Mouse (Mus musculus) c-Kit-positive CD71-negative TER-119-negative erythroid progenitor cells, embryonic 14.5 days (primary cell): ENCODE measurements around the gene Atp5j.

Experiments used
- DNase-seq: peaks from one replicate; pipeline ENCODE4 v3.0.0-alpha.2; 2013; ENCODE audit warnings: low read depth

Atp5j gene

DNA sequence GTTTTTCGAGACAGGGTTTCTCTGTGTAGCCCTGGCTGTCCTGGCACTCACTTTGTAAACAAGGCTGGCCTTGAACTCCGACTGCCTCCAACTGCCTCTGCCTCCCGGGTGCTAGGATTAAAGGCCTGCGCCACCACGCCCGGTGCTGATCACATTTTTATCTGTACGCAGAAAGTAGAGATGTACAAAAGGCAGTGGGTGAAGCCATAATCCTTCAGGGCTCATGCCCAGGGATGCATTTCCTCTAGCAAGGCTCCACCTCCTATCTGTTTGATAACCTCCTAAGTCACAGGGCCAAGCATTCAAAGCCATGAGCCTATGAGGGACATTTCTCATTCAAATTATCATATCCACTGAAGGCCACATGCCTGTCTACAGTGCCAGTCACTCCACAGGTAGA is 27.6 kb downstream of the Atp5j start:
- DNase-seq: no peak

DNA sequence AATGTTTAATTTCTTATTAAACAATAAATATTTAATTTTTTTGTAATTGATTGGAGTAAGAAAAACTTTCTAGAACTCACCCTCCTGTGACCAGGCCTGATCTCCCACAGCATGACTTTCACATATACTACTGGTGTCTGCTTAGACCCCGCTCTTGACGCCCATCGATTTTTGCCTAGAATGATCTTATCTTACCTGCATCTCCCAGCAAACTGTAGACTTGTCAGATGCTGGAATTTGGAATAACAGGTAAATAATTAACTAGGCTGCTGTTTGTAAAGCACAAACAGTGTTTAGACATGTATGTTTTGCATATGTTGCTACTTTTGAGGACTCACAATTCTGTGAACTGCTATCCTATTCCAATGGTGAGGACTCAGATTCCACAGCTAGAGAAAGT is 29.2 kb downstream of the Atp5j start:
- DNase-seq: no peak

DNA sequence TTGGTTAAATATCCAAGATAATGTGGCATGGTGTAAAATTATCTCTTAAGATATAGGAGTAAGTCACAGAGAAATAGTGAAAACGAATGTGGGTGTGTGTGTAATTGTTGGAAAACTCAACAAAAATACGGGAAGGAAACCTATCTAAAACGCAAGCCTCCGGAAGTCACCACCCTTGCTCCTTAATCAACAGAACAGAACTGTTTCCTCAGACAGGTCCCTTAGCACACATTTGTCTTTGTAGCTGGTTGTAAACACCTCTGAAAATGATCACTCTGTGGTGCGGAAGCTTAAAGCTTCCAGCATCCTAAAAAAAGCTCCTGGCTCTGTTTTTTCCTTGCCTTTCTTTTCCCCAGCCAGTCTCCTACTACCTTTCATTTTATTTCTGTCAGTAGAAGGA is 30.6 kb downstream of the Atp5j start:
- no peak for DNase-seq

DNA sequence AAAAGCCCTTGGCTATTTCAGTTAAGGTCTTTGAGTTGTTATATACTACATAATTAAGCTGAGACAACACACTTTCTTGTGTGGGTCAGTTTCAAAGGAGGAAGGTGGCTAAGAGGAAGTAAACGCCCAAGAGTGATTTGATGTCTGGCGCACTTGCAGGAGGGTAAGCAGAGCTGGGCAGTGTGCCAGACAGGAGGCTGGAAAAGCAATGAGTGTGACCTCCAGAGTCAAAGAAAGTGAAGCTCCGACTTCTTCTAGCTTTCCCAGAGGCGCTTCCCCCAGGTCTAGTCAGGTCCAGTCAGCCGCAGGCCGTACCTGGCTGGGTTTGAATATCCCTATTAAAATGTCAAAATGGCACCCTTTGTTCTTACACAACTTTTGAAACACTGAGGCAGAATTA is 33.2 kb downstream of the Atp5j start:
- no peak for DNase-seq

DNA sequence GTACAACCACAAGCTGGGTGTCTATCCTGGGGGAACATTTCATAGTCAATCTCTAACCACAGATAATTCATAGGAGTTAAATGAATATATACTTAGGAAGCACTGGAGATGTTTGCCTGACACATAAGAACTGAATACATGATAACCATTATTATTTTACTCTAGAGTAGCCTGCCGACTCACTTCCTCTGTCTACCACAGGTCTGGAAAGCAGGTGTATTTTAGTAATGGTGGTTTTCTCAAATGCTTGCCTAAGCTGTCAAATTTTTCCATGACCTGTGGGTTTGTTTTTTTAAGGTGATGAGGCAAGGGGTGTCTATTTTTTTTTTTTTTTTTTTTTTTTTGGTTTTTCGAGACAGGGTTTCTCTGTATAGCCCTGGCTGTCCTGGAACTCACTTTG is 35.4 kb downstream of the Atp5j start:
- DNase-seq: no peak

DNA sequence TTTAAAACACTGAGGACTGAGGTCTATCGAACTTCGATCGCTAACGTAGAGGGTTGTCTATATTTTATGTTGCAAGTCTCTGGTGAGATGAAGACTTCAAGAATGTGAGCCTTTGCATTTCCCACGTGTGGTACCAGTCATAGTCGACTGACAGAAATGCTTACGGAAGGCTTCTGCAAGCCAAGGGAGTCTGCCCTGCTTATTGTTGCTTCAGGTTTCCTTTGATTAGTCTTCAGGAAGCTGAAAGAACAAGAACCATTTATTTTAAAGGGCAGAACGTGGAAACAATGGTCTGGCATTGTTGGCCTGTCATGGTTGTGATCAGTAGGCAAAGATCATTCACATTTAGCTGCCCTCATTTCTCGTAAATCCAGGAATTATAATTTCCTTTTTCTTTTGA is 38.7 kb downstream of the Atp5j start:
- DNase-seq: no peak

DNA sequence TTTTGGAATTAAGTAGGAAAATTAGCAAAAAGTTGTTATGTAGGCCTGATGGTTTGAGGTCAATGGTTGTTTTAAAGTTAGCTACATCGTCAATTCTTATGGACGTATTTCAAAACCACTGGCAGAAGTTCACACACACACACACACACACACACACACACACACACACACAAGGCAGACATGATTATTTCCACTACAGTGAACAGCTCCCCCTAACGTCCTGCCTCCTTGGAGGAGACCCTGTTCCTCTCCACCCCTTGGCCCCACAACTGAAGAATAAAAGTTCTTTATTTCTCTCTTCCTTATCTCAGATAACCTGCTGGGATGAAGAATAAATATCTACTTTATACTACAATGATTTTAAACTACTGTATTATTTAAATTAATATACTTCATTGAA is 40.1 kb downstream of the Atp5j start:
- DNase-seq: no peak

DNA sequence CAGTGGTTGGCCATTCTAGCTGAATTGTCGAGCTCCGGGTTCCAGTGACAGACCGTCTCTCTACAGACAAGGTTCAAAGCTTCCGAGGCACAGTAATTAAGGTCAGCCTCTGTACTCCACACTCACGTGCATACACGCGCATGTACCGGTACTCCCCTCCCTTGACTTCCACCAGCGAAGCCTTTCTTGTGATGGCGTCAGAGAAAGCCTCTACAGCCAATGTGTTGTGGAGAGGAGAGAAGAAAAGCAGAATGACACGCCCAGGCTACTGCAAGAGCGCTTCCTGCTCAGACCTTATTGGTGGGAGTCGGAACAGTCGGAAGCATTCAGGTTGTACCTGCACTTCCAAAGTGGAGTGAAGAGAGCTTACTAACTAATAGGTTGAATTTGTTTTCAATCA is 42.0 kb downstream of the Atp5j start:
- no peak for DNase-seq

DNA sequence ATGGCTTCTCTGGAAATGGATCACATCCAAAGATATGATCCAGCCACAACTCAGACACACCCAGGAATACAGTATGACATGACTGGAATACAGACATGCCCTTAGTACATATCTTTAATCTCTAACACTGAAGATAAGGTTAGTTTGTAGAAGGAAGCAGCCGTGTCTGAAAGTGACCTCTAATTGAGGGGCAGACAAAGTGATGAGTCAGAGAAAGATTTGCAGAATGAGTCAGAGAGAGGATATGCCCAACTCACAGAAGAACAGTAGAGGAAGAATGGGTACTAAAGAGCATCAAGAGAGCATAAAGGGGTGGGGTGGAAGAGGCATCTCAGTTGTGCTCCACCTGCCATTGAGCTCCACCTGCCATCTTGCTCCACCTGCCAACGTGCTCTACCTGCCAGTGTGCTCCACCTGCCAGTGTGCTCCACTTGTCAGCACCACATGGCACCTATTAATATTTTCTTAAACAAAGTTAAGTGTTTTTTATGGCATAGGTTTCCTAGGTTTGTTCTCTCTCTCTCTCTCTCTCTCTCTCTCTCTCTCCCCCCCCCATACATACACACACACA is 44.7 kb downstream of the Atp5j start:
- DNase-seq: no peak

DNA sequence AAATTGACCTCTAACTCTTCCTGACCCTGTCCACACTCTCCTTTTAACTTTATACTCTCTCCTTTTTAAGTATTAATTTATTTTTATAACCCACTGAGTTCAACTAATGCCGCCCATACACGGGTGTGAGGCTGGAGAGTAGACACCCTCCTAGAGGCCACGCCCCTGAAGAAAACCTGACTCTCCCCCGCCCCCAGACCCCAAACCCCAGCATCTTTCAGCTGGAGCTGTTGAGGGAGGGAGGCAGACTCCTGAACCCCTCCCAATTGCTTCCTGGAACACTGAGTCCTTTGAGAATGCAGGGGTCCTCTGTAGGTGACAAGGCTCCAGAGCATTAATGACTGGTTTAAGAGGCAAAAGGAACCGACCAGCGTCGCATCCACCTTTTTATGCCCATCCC is 50.5 kb downstream of the Atp5j start:
- DNase-seq: no peak

DNA sequence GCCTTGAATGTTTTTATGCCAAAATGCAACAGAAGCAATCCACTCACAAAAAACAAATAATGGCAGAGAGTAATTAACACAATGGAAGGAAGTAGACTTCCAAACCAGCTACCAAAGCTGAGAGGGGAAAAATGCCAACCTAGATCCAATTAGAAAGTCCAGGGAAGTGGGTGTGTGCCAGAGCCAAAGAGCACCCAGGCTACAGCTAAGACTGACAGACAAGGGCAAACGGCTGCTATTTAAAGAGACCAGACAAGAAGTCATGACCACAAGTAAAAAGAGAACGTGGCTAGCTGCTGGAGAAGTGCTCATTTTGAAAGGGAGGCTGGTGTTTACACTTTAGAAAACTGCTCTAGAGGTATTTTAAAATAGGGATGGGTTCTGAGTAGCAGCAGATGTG is 52.1 kb downstream of the Atp5j start:
- DNase-seq: no peak

DNA sequence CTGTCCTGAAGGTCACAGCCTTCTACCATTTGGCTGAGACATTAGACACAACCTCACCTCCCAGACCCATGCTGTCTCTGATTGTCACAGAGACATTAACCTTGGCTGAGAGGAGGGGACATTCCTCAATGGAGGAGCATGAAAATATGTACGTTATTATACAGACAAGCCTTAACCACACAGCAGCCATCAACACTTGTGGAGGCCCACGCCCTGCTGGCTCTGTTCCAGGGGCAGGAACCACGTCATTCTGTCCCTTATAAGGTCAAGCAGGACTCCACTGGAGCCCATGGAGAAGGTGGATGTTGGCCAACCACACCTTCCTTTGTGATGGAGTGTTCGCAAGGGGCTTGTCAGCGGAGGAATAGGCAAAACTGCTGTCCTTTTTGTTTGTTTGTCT is 55.7 kb downstream of the Atp5j start:
- no peak for DNase-seq

DNA sequence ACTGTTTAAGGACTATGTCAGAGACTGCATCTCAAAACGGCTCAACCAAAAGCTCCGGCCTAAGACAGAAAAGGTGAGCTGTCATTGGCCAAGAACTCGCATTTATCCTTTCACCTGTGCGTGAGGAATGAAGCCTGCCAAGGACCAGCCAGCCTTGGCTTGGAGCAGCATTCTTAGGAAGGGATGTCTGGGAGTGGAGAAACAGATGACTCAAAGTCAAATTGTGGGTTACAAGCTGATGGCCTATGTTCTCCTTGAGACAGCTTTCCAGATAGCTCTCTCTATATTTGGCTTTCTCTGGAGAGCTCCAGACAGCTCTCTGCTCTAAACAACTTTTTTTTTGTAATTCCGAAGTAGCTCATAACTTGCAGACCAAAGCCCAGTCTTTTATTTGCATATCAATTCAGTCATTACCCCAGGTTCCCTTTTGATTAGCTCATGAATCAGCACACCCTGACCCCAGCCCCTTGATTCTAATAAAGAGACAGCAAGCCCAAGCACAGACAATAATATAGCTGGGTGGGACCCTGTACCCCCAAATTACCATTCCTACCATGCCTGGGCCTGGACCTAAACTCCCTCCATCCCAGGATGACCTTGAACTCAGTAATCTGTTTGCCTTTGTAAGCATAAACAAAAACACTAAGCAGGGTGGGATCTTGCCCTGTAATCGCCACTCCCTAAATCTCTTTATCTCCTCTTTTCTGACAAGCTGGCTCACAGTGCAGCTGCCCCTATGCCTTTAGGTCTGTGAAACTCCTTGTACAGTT is 56.4 kb downstream of the Atp5j start:
- no peak for DNase-seq

DNA sequence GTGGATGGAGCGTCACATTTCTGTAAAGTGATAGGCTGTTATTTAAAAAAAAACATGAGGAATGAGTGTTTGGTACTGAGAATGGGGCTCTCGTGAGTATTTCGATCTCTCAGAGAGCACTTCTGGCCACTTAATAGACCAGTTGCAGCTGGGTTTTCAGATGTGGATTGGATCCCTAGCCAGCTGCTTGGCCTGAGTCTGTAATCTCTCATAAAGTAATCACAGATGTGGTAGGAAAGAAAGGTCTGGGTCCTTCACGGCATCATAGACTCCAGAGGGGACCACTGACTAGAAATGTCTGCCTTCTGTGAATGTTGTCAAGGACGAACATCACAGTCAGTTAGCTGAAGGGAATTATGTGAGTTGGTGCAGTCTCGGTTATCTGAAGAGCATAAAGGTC is 57.0 kb downstream of the Atp5j start:
- no peak for DNase-seq
